Mouse (Mus musculus): ENCODE results near the gene Zfp961.
"Not testable (repeated sequence)": the region's sequence is repeated elsewhere in the genome, so short reads cannot be mapped to it uniquely, and the experiment has no call there.

Gene Zfp961

GRCm38 (mm10) chr8:72017339-72017738 lies 66.5 kb downstream of the Zfp961 start:
- not testable (repeated sequence) for DNase-seq (ENCODE audit: low read depth, low spot score)

GRCm38 (mm10) chr8:72018141-72018540 lies 67.3 kb downstream of the Zfp961 start:
- no peak for DNase-seq (ENCODE audit: low read depth, low spot score)

- not testable (repeated sequence) for DNase-seq (ENCODE audit: low read depth, low spot score)
Observed at GRCm38 (mm10) chr8:72019022-72019421, 68.2 kb downstream of the Zfp961 start.

- no peak for DNase-seq (ENCODE audit: low read depth, low spot score)
Observed at GRCm38 (mm10) chr8:72019816-72020215, 69.0 kb downstream of the Zfp961 start.

GRCm38 (mm10) chr8:72024886-72025285 lies 74.0 kb downstream of the Zfp961 start:
- DNase-seq (ENCODE audit: low read depth, low spot score), result not testable (repeated sequence)

GRCm38 (mm10) chr8:72032926-72033325 lies 82.1 kb downstream of the Zfp961 start:
- not testable (repeated sequence) for DNase-seq (ENCODE audit: low read depth, low spot score)

- DNase-seq (ENCODE audit: low read depth, low spot score), result not testable (repeated sequence)
Observed at GRCm38 (mm10) chr8:72040918-72041317, 90.1 kb downstream of the Zfp961 start, which contains the start of gene Olfr372. Olfr372 (plus strand) TSS chr8:72041218.

GRCm38 (mm10) chr8:72042493-72042892 lies 91.7 kb downstream of the Zfp961 start:
- no peak for DNase-seq (ENCODE audit: low read depth, low spot score)
